Comparison of ENCODE assay signal across 10 mouse cellular contexts in genomic region chr9:96739808-96740711, GRCm38 (mm10). TPM values are rescaled to one million over a fixed set of nuclear protein-coding genes. Genes with fewer than 3 reads are reported as not detected.
DNase-seq lines count a peak whose midpoint lies in the region; ATAC-seq lines count a peak whose summit lies in the region.
"Had no signal": no experiment of that assay in that cellular context is flagged by ENCODE, and none has a peak within 500 bp of the region (broad histone marks: within the 10 kb centered on the region; RNA-seq: fewer than 3 reads in every experiment).

No protein-coding gene starts in this region.

- no peaks in the 10 kb centered on the region for H3K9me3 ChIP-seq in kidney, embryonic 15.5 days (replicated peaks)
- no peaks in the 10 kb centered on the region for H3K9me3 ChIP-seq in intestine, embryonic 14.5 days (ENCODE audit: control insufficient read depth, low read length)
- no peaks in the 10 kb centered on the region for H3K9me3 ChIP-seq in hindbrain, embryonic 12.5 days (replicated peaks)
- H3K9me3 ChIP-seq: liver, embryonic 13.5 days had no signal

- no peak overlapping the region for H3K9ac ChIP-seq in kidney, embryonic 15.5 days
- H3K9ac ChIP-seq in intestine, embryonic 14.5 days (ENCODE audit: low read length): no peak overlapping the region
- H3K9ac ChIP-seq in hindbrain, embryonic 12.5 days: no peak overlapping the region
- H3K9ac ChIP-seq: liver, embryonic 13.5 days had no signal

- H3K27ac ChIP-seq in kidney, embryonic 15.5 days: peak overlapping the region; percentile 43; the same call in 1 of the 2 replicates
- H3K27ac ChIP-seq in intestine, embryonic 14.5 days (ENCODE audit: low read depth): peak overlapping the region; percentile 77
- H3K27ac ChIP-seq in hindbrain, embryonic 12.5 days: no peak overlapping the region
- H3K27ac ChIP-seq: liver, embryonic 13.5 days had no signal

- H3K4me2 ChIP-seq in kidney, embryonic 15.5 days: no peak overlapping the region
- 0 out of 2 replicates have a peak overlapping the region, but pooled peaks have one; percentile 4 for H3K4me2 ChIP-seq in intestine, embryonic 14.5 days (ENCODE audit: low read length)
- no peak overlapping the region for H3K4me2 ChIP-seq in hindbrain, embryonic 12.5 days (replicated peaks)
- H3K4me2 ChIP-seq: liver, embryonic 13.5 days had no signal

- no peak for ATAC-seq in kidney, embryonic 15.5 days (replicated peaks; ENCODE audit: low FRiP score)
- ATAC-seq in activated CD4-positive, CD25-positive, alpha-beta regulatory T cell, adult 4 months: peak; percentile 57
- peak; percentile 60; the same call in 1 of the 2 replicates for ATAC-seq in intestine, embryonic 14.5 days (replicated peaks; ENCODE audit: low FRiP score, low TSS enrichment, low read depth)
- ATAC-seq in neutrophil, adult 5-6 weeks (ENCODE audit: extremely low read depth, insufficient number of reproducible peaks, low FRiP score, poor library complexity, severe bottlenecking): peak; percentile 75
- ATAC-seq in hindbrain, embryonic 12.5 days (ENCODE audit: low FRiP score): no peak

- 75% methylated on average over 22 of the region's 22 CpGs for WGBS in kidney, embryonic 15.5 days
- 54% methylated on average over 22 of the region's 22 CpGs for WGBS in intestine, embryonic 14.5 days
- 89% methylated on average over 22 of the region's 22 CpGs for WGBS in hindbrain, embryonic 12.5 days

- no peaks in the 10 kb centered on the region for H3K36me3 ChIP-seq in kidney, embryonic 15.5 days
- no peaks in the 10 kb centered on the region for H3K36me3 ChIP-seq in intestine, embryonic 14.5 days (ENCODE audit: control insufficient read depth, insufficient read depth, low read length)
- no peaks in the 10 kb centered on the region for H3K36me3 ChIP-seq in hindbrain, embryonic 12.5 days
- H3K36me3 ChIP-seq: liver, embryonic 13.5 days had no signal

- H3K4me3 ChIP-seq in kidney, embryonic 15.5 days (replicated peaks): no peak overlapping the region
- no peak overlapping the region for H3K4me3 ChIP-seq in intestine, embryonic 14.5 days (ENCODE audit: low read depth, low read length)
- no peak overlapping the region for H3K4me3 ChIP-seq in hindbrain, embryonic 12.5 days
- H3K4me3 ChIP-seq: liver, embryonic 13.5 days had no signal

- peaks cover 7% of the 10 kb centered on the region; the same call in 1 of the 2 replicates for H3K4me1 ChIP-seq in kidney, embryonic 15.5 days
- peaks cover 9% of the 10 kb centered on the region for H3K4me1 ChIP-seq in intestine, embryonic 14.5 days (replicated peaks; ENCODE audit: control insufficient read depth, insufficient read depth, low read length)
- H3K4me1 ChIP-seq in hindbrain, embryonic 12.5 days: peaks cover 3% of the 10 kb centered on the region; the same call in 1 of the 2 replicates
- H3K4me1 ChIP-seq: liver, embryonic 13.5 days had no signal

- no peak for DNase-seq in kidney, postnatal 14 days
- DNase-seq in intestine, embryonic 14.5 days (ENCODE audit: low spot score): no peak
- no peak for DNase-seq in ovary, postnatal 14 days (ENCODE audit: low spot score)
- DNase-seq in kidney, adult 11 months: no peak
- DNase-seq: gastrocnemius, postnatal 25 days; liver, embryonic 13.5 days had no signal

- no peaks in the 10 kb centered on the region for H3K27me3 ChIP-seq in kidney, embryonic 15.5 days
- H3K27me3 ChIP-seq in intestine, embryonic 14.5 days (replicated peaks; ENCODE audit: control insufficient read depth, insufficient read depth, low read length): no peaks in the 10 kb centered on the region
- H3K27me3 ChIP-seq in hindbrain, embryonic 12.5 days: no peaks in the 10 kb centered on the region
- H3K27me3 ChIP-seq: liver, embryonic 13.5 days had no signal

RNA-seq across cellular contexts. Expression of gene Zbtb38, which starts 12.6 kb away (rescaled TPM):
- 20.6 TPM in 2 replicates for polyA plus RNA-seq in kidney, embryonic 15.5 days (2015; fragmentation: Nextera tagmentation; extraction: Ambion mirVana)
- 10 to 100 TPM; 59.9 to 61.4 TPM for polyA plus RNA-seq in activated CD4-positive, CD25-positive, alpha-beta regulatory T cell, adult 4 months (2017; shearing (Covaris generic))
- 20.2 and 21.0 TPM in 2 replicates for polyA plus RNA-seq in intestine, embryonic 14.5 days (2014; fragmentation: Nextera tagmentation; extraction: Ambion mirVana)
- 31.0 and 31.3 TPM in 2 replicates for total RNA-seq in neutrophil, adult 5-6 weeks (2017)
- polyA plus RNA-seq in hindbrain, embryonic 12.5 days (2016; fragmentation: Nextera tagmentation; extraction: Ambion mirVana): 18.0 and 20.0 TPM in 2 replicates

Comparison
In these comparisons a context has a peak if more than half of its experiments do, and no peak if none do; other contexts are left out.
1. ATAC-seq: peak in activated CD4-positive, CD25-positive, alpha-beta regulatory T cell, adult 4 months (single experiment), intestine, embryonic 14.5 days (single experiment) and neutrophil, adult 5-6 weeks (single experiment); none in kidney, embryonic 15.5 days (single experiment) and hindbrain, embryonic 12.5 days (single experiment).